Mouse (Mus musculus) ES-E14 (cell line): Measurements from ENCODE around the gene Zcchc7. TPM values are rescaled to one million over a fixed set of nuclear protein-coding genes. Genes with fewer than 3 reads are reported as not detected.
A peak's percentile ranks its signal among the peaks of the same experiment; 100 is the strongest.
"Not testable (repeated sequence)": the region's sequence is repeated elsewhere in the genome, so short reads cannot be mapped to it uniquely, and the experiment has no call there.

Experiments used
- DNase-seq: peaks from one replicate; pipeline ENCODE4 v3.0.0-alpha.2; 2013; ENCODE audit warnings: low read depth, low spot score
- H3K27ac ChIP-seq: 2 replicates; pipeline ENCODE4 v1.5.1; 2012; ENCODE audit warnings: low read depth, mild to moderate bottlenecking, low read length, moderate library complexity, mixed read lengths; ENCODE audit not compliant: poor library complexity, insufficient read depth, severe bottlenecking
- H3K36me3 ChIP-seq: 2 replicates; pipeline ENCODE4 v1.6.1; 2012; ENCODE audit warnings: mild to moderate bottlenecking, low read length, moderate library complexity, mixed read lengths; ENCODE audit not compliant: control insufficient read depth, poor library complexity, insufficient read depth, severe bottlenecking
- H3K4me1 ChIP-seq, 2 experiments: fragments of 150-350 bp in 1 of 2; sonication (generic) in 1 of 2; 2 replicates each; pipeline ENCODE4 v1.6.1; 2012; ENCODE audit warnings: low read length in 2 of 2, mild to moderate bottlenecking in 1 of 2, mixed read lengths in 1 of 2; ENCODE audit not compliant: control insufficient read depth in 2 of 2, insufficient read depth in 2 of 2, poor library complexity in 1 of 2
- H3K4me3 ChIP-seq, 2 experiments: fragments of 150-350 bp in 1 of 2; sonication (generic) in 1 of 2; 2 replicates each; pipeline ENCODE4 v1.5.1; 2012; ENCODE audit warnings: low read length in 2 of 2, low read depth in 1 of 2, mild to moderate bottlenecking in 1 of 2, mixed read lengths in 1 of 2; ENCODE audit not compliant: insufficient read depth in 1 of 2, poor library complexity in 1 of 2, severe bottlenecking in 1 of 2
- H3K9ac ChIP-seq: 2 replicates; pipeline ENCODE4 v1.6.1; 2012; ENCODE audit warnings: low read depth, mild to moderate bottlenecking, low read length, mixed read lengths; ENCODE audit not compliant: poor library complexity, insufficient read depth, severe bottlenecking
- H3K9me3 ChIP-seq: fragments of 150-350 bp; sonication (generic); 2 replicates; pipeline ENCODE4 v1.6.1; 2012; ENCODE audit warnings: low read depth, mild to moderate bottlenecking, low read length; ENCODE audit not compliant: control insufficient read depth, insufficient read depth
- CHD2 ChIP-seq: IDR thresholded peaks from 2 replicates; pipeline ENCODE4 v1.6.1; 2014; ENCODE audit warnings: mild to moderate bottlenecking, low read depth, low read length, inconsistent platforms
- HCFC1 ChIP-seq: IDR thresholded peaks from 2 replicates; pipeline ENCODE4 v1.6.1; 2012; ENCODE audit warnings: low read length, inconsistent platforms, borderline replicate concordance; ENCODE audit not compliant: insufficient read depth
- MAFK ChIP-seq: IDR thresholded peaks from 2 replicates; pipeline ENCODE4 v1.6.1; 2014; ENCODE audit warnings: mild to moderate bottlenecking, low read depth, low read length, inconsistent platforms; ENCODE audit not compliant: insufficient read depth
- ZC3H11A ChIP-seq: IDR thresholded peaks from 2 replicates; pipeline ENCODE4 v1.6.1; 2012; ENCODE audit warnings: low read depth, mild to moderate bottlenecking, inconsistent platforms, low read length, borderline replicate concordance
- ZNF384 ChIP-seq: IDR thresholded peaks from 2 replicates; pipeline ENCODE4 v1.6.1; 2012; ENCODE audit warnings: low read depth, low read length, inconsistent platforms
- in situ Hi-C, 2 experiments: fragments of 600-800 bp; cut with MboI; formaldehyde crosslinking; loops; one replicate each; pipeline ENCODE4 v1.15.1; 2025; ENCODE audit warnings: low sequenced_read_pairs in 2 of 2, inconsistent platforms in 1 of 2; ENCODE audit not compliant: unreplicated experiment in 2 of 2
- total RNA-seq: library from RNA; depleted of rRNA; stranded (reverse); fragments of 300-350 nt; gene quantifications from 2 replicates; pipeline ENCODE4 v1.2.3, GENCODE M21; 2012

Gene Zcchc7
- total RNA-seq, 1 experiment = 25.1 TPM

GRCm38 (mm10) chr4:44740471-44740870 is 15.2 kb upstream of the Zcchc7 start:
- Histone ChIP-seq H3K27ac (no peak overlapping the region), H3K4me1 (no peaks in the 10 kb centered on the region), H3K9me3 (no peaks in the 10 kb centered on the region), H3K4me3 (no peak overlapping the region), H3K9ac (no peak overlapping the region), H3K36me3 (no peaks in the 10 kb centered on the region)
- in situ Hi-C loops = no loop called here
- TF ChIP-seq MAFK (no peak), CHD2 (no peak), ZNF384 (no peak), HCFC1 (no peak), ZC3H11A (no peak)
- DNase-seq = no peak

- Histone ChIP-seq H3K4me1 (no peaks in the 10 kb centered on the region), H3K36me3 (no peaks in the 10 kb centered on the region), H3K9me3 (no peaks in the 10 kb centered on the region), H3K27ac (peak overlapping the region; percentile 59; the same call in 1 of the 2 replicates), H3K4me3 (peak overlapping the region; percentile 70 to 87), H3K9ac (peak overlapping the region; percentile 90)
- DNase-seq = peak; percentile 91
- TF ChIP-seq HCFC1 (peak; percentile 94), MAFK (peak; percentile 8; the same call in 1 of the 2 replicates), ZC3H11A (no peak), ZNF384 (no peak), CHD2 (peak; percentile 59; the same call in 1 of the 2 replicates)
- in situ Hi-C loops = no loop called here
Observed at GRCm38 (mm10) chr4:44756134-44756951, 666 bp downstream of the Zcchc7 start.

- in situ Hi-C loops = not testable (repeated sequence)
Observed at GRCm38 (mm10) chr4:44757131-44757530, 1.5 kb downstream of the Zcchc7 start.

GRCm38 (mm10) chr4:44774890-44775289 is 19.2 kb downstream of the Zcchc7 start:
- TF ChIP-seq ZNF384 (no peak), ZC3H11A (no peak), HCFC1 (no peak), MAFK (no peak), CHD2 (no peak)
- Histone ChIP-seq H3K27ac (no peak overlapping the region), H3K4me1 (0 out of 4 replicates have a peak, but pooled peaks cover 0 to 4% of the 10 kb centered on the region in 2 experiments), H3K9ac (no peak overlapping the region), H3K9me3 (no peaks in the 10 kb centered on the region), H3K4me3 (no peak overlapping the region), H3K36me3 (no peaks in the 10 kb centered on the region; the same call in 1 of the 2 replicates)
- no peak for DNase-seq
- in situ Hi-C loops = no loop called here

More at GRCm38 (mm10) chr4:44757131-44757530, 1.5 kb downstream of the Zcchc7 start:
- not testable (repeated sequence) for H3K9me3 ChIP-seq, H3K4me1 ChIP-seq, H3K27ac ChIP-seq, DNase-seq, H3K36me3 ChIP-seq
- Histone ChIP-seq H3K4me3 (peak overlapping the region; percentile 70 to 85), H3K9ac (peak overlapping the region; percentile 90)
- peak; percentile 83 for TF ChIP-seq ZNF384
